Comparison of ENCODE assay signal across 26 mouse cellular contexts in the genomic region with DNA sequence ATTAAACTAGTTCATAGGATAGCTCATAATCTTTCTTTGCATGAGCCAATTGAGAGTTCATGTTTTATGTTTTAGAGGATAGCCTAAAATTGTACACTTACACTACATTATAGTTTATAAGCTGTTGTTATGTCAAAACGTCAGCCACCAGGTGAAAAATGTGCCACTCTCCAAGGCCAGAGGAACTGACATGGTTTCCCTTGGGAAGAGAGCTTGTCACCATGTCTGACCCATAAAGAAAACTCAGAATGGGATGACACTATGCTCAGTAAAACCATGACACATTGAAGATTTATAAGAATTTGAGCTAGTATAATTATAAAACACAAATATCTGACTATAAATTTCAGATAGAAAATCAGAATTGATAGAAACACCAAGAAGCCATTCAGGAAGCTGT.
"Had no signal": no experiment of that assay in that cellular context is flagged by ENCODE, and none has a peak within 500 bp of the region (broad histone marks: within the 10 kb centered on the region; RNA-seq: fewer than 3 reads in every experiment).

No protein-coding gene starts in this region.

- H3K9me3 ChIP-seq: heart, embryonic 13.5 days; heart, embryonic 15.5 days; hindbrain, embryonic 13.5 days; hindbrain, embryonic 15.5 days; kidney, embryonic 15.5 days; limb, embryonic 10.5 days; limb, embryonic 12.5 days had no signal

- H3K27ac ChIP-seq: heart, adult 2 months; heart, embryonic 13.5 days; heart, embryonic 15.5 days; hindbrain, embryonic 13.5 days; hindbrain, embryonic 15.5 days; hindbrain, postnatal 0 days; kidney, embryonic 15.5 days; kidney, postnatal 0 days; limb, embryonic 10.5 days; limb, embryonic 12.5 days had no signal

- DNase-seq: gastrocnemius, postnatal 14 days; gastrocnemius, postnatal 36 days; heart, adult 11 months; heart, adult 2 months; heart, postnatal 14 days; heart, postnatal 36 days; kidney, adult 11 months; kidney, adult 2 months; kidney, adult 9 months; kidney, postnatal 14 days; kidney, postnatal 36 days; layer of hippocampus, adult 9-11 months; layer of hippocampus, postnatal 36 days; liver had no signal

- H3K4me3 ChIP-seq: heart, adult 2 months; heart, embryonic 13.5 days; heart, embryonic 15.5 days; hindbrain, embryonic 13.5 days; hindbrain, embryonic 15.5 days; kidney, embryonic 15.5 days; limb, embryonic 10.5 days; limb, embryonic 12.5 days had no signal

- H3K27me3 ChIP-seq: heart, embryonic 13.5 days; heart, embryonic 15.5 days; hindbrain, embryonic 13.5 days; hindbrain, embryonic 15.5 days; kidney, embryonic 15.5 days; limb, embryonic 12.5 days had no signal

- H3K4me2 ChIP-seq: heart, embryonic 11.5 days; heart, embryonic 13.5 days; heart, embryonic 15.5 days; hindbrain, embryonic 13.5 days; hindbrain, embryonic 15.5 days; kidney, embryonic 15.5 days; limb, embryonic 12.5 days; liver, embryonic 11.5 days had no signal

- H3K36me3 ChIP-seq: heart, embryonic 13.5 days; heart, embryonic 15.5 days; hindbrain, embryonic 13.5 days; hindbrain, embryonic 15.5 days; kidney, embryonic 15.5 days; limb, embryonic 10.5 days; limb, embryonic 12.5 days had no signal

- H3K4me1 ChIP-seq: heart, embryonic 13.5 days; heart, embryonic 15.5 days; hindbrain, embryonic 13.5 days; kidney, embryonic 15.5 days; limb, embryonic 10.5 days; limb, embryonic 12.5 days had no signal

- ATAC-seq: hindbrain, postnatal 0 days; intestine, embryonic 16.5 days had no signal

- H3K9ac ChIP-seq: heart, embryonic 13.5 days; heart, embryonic 15.5 days; hindbrain, embryonic 13.5 days; hindbrain, embryonic 15.5 days; kidney, embryonic 15.5 days; limb, embryonic 12.5 days had no signal
